Mouse (Mus musculus): ENCODE data around the gene Sgip1. TPM values are rescaled to one million over a fixed set of nuclear protein-coding genes. Genes with fewer than 3 reads are reported as not detected.

The Sgip1 gene
- polyA plus RNA-seq, 1 experiment from 2014 or later: 70.8 TPM

DNA sequence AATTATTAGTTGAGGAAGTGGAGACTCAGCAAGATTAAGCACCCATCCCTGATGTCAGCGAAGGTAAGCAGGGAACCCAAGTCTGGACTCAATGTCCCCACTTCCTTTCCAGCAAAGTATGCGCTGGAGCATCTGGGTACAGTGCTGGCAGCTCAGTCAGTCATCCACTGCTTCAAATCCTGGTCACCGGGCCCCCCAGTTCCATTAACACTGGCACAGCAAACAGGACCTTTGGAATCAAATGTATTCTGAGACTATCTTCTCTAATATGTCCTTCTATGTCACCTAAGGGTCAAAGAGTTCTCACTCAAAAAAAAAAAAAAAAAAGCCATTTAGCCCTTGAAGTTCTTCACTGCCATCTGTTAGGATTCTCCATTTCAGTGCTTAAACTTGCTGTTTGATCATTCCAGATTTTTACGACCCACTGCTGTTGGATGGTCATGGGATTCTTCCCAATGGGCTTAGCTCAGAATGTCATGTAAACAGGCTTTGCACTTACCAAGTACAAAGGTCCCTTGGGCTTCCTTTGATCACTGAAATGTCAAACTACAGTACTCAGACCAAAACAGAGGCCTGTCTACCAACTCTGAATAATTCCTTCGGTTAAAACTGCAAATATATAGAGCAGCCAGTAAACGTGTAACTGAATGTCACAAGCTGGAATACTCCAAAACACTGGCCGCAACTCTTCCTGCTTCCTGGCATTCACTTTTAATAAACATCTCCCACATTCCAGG, 99.1 kb downstream of the Sgip1 start:
- H3K9ac ChIP-seq (replicated peaks; ENCODE audit: low read length): no peak overlapping the region
- peak; percentile 44 for DNase-seq
- no peak overlapping the region; the same call in 1 of the 2 replicates for H3K27ac ChIP-seq (replicated peaks; ENCODE audit: low read depth, low read length)

DNA sequence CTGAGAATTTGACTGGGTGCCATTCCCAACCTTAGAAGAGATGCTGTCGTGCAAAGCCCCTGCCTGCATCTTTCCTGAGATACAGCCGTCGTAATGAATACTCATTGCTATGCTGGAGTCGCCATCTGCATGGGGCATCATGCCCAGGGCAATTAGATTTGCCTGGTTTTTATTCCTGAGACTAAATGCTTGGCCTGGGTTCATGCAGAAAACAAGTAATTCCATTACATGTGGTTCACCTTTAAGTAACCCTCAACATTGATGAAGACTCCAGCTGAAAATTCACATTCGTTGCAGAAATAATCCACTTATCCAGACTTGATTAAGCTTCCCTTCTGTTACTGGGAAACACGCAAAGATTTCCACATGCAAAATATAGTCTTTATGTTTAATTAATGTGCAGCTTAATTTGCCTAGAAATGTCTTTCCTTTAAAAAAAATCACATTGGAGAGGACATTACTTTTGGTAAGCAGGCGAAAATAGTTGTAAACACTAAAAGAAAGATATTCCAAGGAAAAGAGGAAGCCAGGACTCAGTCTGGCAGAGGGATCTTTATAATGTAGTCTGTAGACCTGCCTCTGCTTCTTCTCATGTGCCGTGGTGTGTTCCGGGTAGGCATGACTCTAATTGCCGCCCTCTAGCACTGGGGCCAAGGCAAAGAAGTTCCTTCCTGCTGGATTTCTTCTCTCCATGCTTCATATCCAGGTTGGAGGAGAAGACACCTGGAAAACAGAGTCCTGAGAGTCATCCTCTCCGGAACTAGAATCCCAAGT, 100.0 kb downstream of the Sgip1 start:
- Histone ChIP-seq H3K9ac (replicated peaks; ENCODE audit: low read length) (no peak overlapping the region), H3K4me3 (replicated peaks; ENCODE audit: low read depth, low read length) (no peak overlapping the region), H3K9me3 (ENCODE audit: control insufficient read depth, low read length) (no peaks in the 10 kb centered on the region), H3K27ac (replicated peaks; ENCODE audit: low read depth, low read length) (no peak overlapping the region; the same call in 1 of the 2 replicates), H3K4me1 (ENCODE audit: control insufficient read depth, insufficient read depth, low read length) (peaks cover 8% of the 10 kb centered on the region; the same call in 1 of the 2 replicates), H3K4me2 (ENCODE audit: low read length) (no peak overlapping the region), H3K36me3 (ENCODE audit: control insufficient read depth, insufficient read depth, low read length) (no peaks in the 10 kb centered on the region), H3K27me3 (ENCODE audit: control insufficient read depth, insufficient read depth, low read length) (no peaks in the 10 kb centered on the region)
- WGBS: 57% methylated on average over 11 of the region's 11 CpGs
- no peak for ATAC-seq (ENCODE audit: low FRiP score, low TSS enrichment)
- DNase-seq: peak; percentile 61

More for the DNA sequence above, 99.1 kb downstream of the Sgip1 start:
- WGBS: 79% methylated on average over 7 of the region's 7 CpGs
- no peak overlapping the region for H3K4me2 ChIP-seq (ENCODE audit: low read length)
- H3K4me3 ChIP-seq (replicated peaks; ENCODE audit: low read depth, low read length): no peak overlapping the region
- H3K27me3 ChIP-seq (ENCODE audit: control insufficient read depth, insufficient read depth, low read length): no peaks in the 10 kb centered on the region
- ATAC-seq (ENCODE audit: low FRiP score, low TSS enrichment): no peak
- peaks cover 8% of the 10 kb centered on the region; the same call in 1 of the 2 replicates for H3K4me1 ChIP-seq (ENCODE audit: control insufficient read depth, insufficient read depth, low read length)
- H3K36me3 ChIP-seq (ENCODE audit: control insufficient read depth, insufficient read depth, low read length): no peaks in the 10 kb centered on the region
- no peaks in the 10 kb centered on the region for H3K9me3 ChIP-seq (ENCODE audit: control insufficient read depth, low read length)

DNA sequence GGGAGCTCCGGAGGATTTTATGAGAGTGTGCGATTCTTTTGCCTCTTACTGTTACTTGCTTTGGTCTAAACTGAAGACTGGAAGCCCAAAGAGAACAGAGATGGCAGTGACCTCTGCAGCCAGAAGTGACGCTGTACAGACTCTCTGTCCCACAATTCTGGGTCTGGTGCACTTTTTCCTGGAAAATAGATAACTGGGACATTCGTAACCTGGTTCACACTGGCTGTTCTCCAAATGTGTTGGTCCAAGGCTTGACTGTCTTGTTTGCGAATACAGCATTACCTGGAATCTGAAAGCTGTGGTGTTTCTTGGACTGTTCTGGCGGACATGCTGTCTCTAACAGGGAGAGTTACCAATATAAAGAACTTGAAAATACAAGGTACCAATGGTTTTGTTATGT, 109.4 kb downstream of the Sgip1 start:
- 95% methylated on average over 6 of the region's 6 CpGs for WGBS
- no peaks in the 10 kb centered on the region for H3K36me3 ChIP-seq (ENCODE audit: control insufficient read depth, insufficient read depth, low read length)
- H3K4me3 ChIP-seq (replicated peaks; ENCODE audit: low read depth, low read length): no peak overlapping the region
- DNase-seq: no peak
- no peak overlapping the region for H3K4me2 ChIP-seq (ENCODE audit: low read length)
- no peak overlapping the region for H3K9ac ChIP-seq (replicated peaks; ENCODE audit: low read length)
- H3K9me3 ChIP-seq (ENCODE audit: control insufficient read depth, low read length): no peaks in the 10 kb centered on the region
- H3K27ac ChIP-seq (replicated peaks; ENCODE audit: low read depth, low read length): no peak overlapping the region
- no peak for ATAC-seq (ENCODE audit: low FRiP score, low TSS enrichment)
- peaks cover 10% of the 10 kb centered on the region for H3K4me1 ChIP-seq (ENCODE audit: control insufficient read depth, insufficient read depth, low read length)
- no peaks in the 10 kb centered on the region for H3K27me3 ChIP-seq (ENCODE audit: control insufficient read depth, insufficient read depth, low read length)

GRCm38 (mm10) chr4:102851161-102851560, 110.1 kb downstream of the Sgip1 start:
- no peak overlapping the region for H3K27ac ChIP-seq (replicated peaks; ENCODE audit: low read depth, low read length)
- DNase-seq (no peak), ATAC-seq (ENCODE audit: low FRiP score, low TSS enrichment) (no peak)
- no peaks in the 10 kb centered on the region for H3K9me3 ChIP-seq (ENCODE audit: control insufficient read depth, low read length)
- no peaks in the 10 kb centered on the region for H3K27me3 ChIP-seq (ENCODE audit: control insufficient read depth, insufficient read depth, low read length)
- H3K4me3 ChIP-seq (replicated peaks; ENCODE audit: low read depth, low read length): no peak overlapping the region
- H3K4me2 ChIP-seq (ENCODE audit: low read length): no peak overlapping the region
- H3K36me3 ChIP-seq (ENCODE audit: control insufficient read depth, insufficient read depth, low read length): no peaks in the 10 kb centered on the region
- no peak overlapping the region for H3K9ac ChIP-seq (replicated peaks; ENCODE audit: low read length)
- H3K4me1 ChIP-seq (ENCODE audit: control insufficient read depth, insufficient read depth, low read length): peaks cover 14% of the 10 kb centered on the region
- WGBS: 75% methylated on average over 1 of the region's 1 CpGs

DNA sequence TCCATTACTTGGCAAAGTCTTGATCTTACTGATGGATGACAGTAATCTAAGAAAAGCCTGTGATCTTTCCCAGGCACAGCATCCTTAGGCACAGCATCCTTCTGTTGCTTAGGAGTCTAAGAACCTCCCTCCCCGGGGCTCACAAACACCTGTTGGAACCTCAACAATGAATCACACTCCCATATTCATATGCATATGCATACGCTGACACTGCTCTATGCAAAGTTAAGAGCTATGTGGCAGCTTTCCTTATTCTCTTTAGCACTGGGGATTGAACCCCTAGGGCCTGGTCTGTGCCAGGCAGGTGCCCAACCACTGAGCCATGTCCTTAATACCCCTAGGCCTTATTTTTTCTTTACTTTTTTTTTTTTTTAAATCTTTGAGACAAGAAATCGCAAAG, 111.2 kb downstream of the Sgip1 start:
- WGBS: 71% methylated on average over 3 of the region's 3 CpGs
- Histone ChIP-seq H3K27me3 (ENCODE audit: control insufficient read depth, insufficient read depth, low read length) (no peaks in the 10 kb centered on the region), H3K4me3 (replicated peaks; ENCODE audit: low read depth, low read length) (no peak overlapping the region), H3K4me2 (ENCODE audit: low read length) (no peak overlapping the region), H3K4me1 (ENCODE audit: control insufficient read depth, insufficient read depth, low read length) (peaks cover 15% of the 10 kb centered on the region), H3K9me3 (ENCODE audit: control insufficient read depth, low read length) (no peaks in the 10 kb centered on the region), H3K27ac (replicated peaks; ENCODE audit: low read depth, low read length) (no peak overlapping the region), H3K9ac (replicated peaks; ENCODE audit: low read length) (no peak overlapping the region), H3K36me3 (ENCODE audit: control insufficient read depth, insufficient read depth, low read length) (no peaks in the 10 kb centered on the region)
- DNase-seq: no peak
- ATAC-seq (ENCODE audit: low FRiP score, low TSS enrichment): no peak

- Histone ChIP-seq H3K4me2 (ENCODE audit: low read length) (no peak overlapping the region), H3K4me1 (ENCODE audit: control insufficient read depth, insufficient read depth, low read length) (peaks cover 15% of the 10 kb centered on the region), H3K27ac (replicated peaks; ENCODE audit: low read depth, low read length) (no peak overlapping the region), H3K9ac (replicated peaks; ENCODE audit: low read length) (no peak overlapping the region), H3K27me3 (ENCODE audit: control insufficient read depth, insufficient read depth, low read length) (no peaks in the 10 kb centered on the region), H3K9me3 (ENCODE audit: control insufficient read depth, low read length) (no peaks in the 10 kb centered on the region), H3K4me3 (replicated peaks; ENCODE audit: low read depth, low read length) (no peak overlapping the region), H3K36me3 (ENCODE audit: control insufficient read depth, insufficient read depth, low read length) (no peaks in the 10 kb centered on the region)
- ATAC-seq (ENCODE audit: low FRiP score, low TSS enrichment): no peak
- no peak for DNase-seq
- 85% methylated on average over 5 of the region's 5 CpGs for WGBS
Observed at GRCm38 (mm10) chr4:102852808-102853207, 111.7 kb downstream of the Sgip1 start.

DNA sequence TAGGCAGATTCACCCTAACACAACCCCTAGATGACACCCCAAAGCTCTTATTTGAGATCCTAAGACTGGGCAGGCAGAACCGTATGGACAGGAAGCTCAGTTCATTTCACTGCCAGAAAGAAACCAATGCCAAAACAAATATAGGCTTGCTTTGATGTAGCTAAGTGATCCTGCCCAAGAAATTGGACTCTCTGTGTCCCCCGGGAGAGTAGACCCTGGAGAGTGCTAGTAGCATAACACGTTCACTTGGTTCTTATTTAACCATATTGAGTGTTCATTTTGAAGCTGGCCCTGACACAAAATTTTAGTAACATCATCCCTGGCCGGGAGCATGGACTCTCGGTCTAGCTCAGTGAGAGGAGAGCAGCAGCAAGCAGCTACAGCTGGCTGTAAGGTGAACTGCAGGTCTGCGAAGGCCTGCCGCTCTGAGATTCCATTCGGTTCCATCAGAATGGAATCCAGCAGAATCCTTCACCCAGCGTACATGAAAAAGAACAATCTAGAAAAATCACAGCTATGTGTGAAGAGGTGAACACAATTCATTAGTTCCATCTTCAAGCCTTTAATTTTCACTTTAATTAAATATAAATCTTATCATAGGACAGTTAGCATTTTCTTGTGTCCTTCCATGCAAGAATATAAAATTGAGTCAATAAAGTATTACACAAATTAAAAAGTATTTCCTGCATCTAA, 112.4 kb downstream of the Sgip1 start:
- Histone ChIP-seq H3K27ac (replicated peaks; ENCODE audit: low read depth, low read length) (no peak overlapping the region), H3K4me3 (replicated peaks; ENCODE audit: low read depth, low read length) (no peak overlapping the region), H3K9ac (replicated peaks; ENCODE audit: low read length) (no peak overlapping the region), H3K9me3 (ENCODE audit: control insufficient read depth, low read length) (no peaks in the 10 kb centered on the region), H3K4me2 (ENCODE audit: low read length) (no peak overlapping the region), H3K4me1 (ENCODE audit: control insufficient read depth, insufficient read depth, low read length) (peaks cover 15% of the 10 kb centered on the region), H3K27me3 (ENCODE audit: control insufficient read depth, insufficient read depth, low read length) (no peaks in the 10 kb centered on the region), H3K36me3 (ENCODE audit: control insufficient read depth, insufficient read depth, low read length) (no peaks in the 10 kb centered on the region)
- 86% methylated on average over 9 of the region's 9 CpGs for WGBS
- ATAC-seq (ENCODE audit: low FRiP score, low TSS enrichment) (no peak), DNase-seq (no peak)

GRCm38 (mm10) chr4:102854928-102855892, 114.1 kb downstream of the Sgip1 start:
- DNase-seq: peak; percentile 79

More at GRCm38 (mm10) chr4:102854928-102855892, 114.1 kb downstream of the Sgip1 start:
- peak overlapping the region; percentile 3; the same call in 1 of the 2 replicates for H3K27ac ChIP-seq (replicated peaks; ENCODE audit: low read depth, low read length)
- H3K4me3 ChIP-seq (replicated peaks; ENCODE audit: low read depth, low read length): no peak overlapping the region
- peaks cover 15% of the 10 kb centered on the region for H3K4me1 ChIP-seq (ENCODE audit: control insufficient read depth, insufficient read depth, low read length)
- H3K36me3 ChIP-seq (ENCODE audit: control insufficient read depth, insufficient read depth, low read length): no peaks in the 10 kb centered on the region
- no peak overlapping the region for H3K4me2 ChIP-seq (ENCODE audit: low read length)
- ATAC-seq (ENCODE audit: low FRiP score, low TSS enrichment): peak; percentile 55; the same call in 1 of the 2 replicates
- H3K27me3 ChIP-seq (ENCODE audit: control insufficient read depth, insufficient read depth, low read length): no peaks in the 10 kb centered on the region
- 24% methylated on average over 10 of the region's 10 CpGs for WGBS
- no peaks in the 10 kb centered on the region for H3K9me3 ChIP-seq (ENCODE audit: control insufficient read depth, low read length)
- H3K9ac ChIP-seq (replicated peaks; ENCODE audit: low read length): no peak overlapping the region
